Mouse (Mus musculus): ENCODE results near the gene Papss1. TPM values are rescaled to one million over a fixed set of nuclear protein-coding genes. Genes with fewer than 3 reads are reported as not detected.
A peak's percentile ranks its signal among the peaks of the same experiment; 100 is the strongest.

The Papss1 gene
- polyA plus RNA-seq, 1 experiment from 2014 or later = 97.0 TPM

GRCm38 (mm10) chr3:131623208-131623607, 58.6 kb downstream of the Papss1 start:
- Histone ChIP-seq H3K4me1 (no peaks in the 10 kb centered on the region), H3K27me3 (replicated peaks) (no peaks in the 10 kb centered on the region), H3K4me2 (replicated peaks) (no peak overlapping the region), H3K4me3 (no peak overlapping the region), H3K36me3 (peaks cover 28% of the 10 kb centered on the region), H3K9me3 (no peaks in the 10 kb centered on the region), H3K27ac (no peak overlapping the region), H3K9ac (no peak overlapping the region)
- ATAC-seq (ENCODE audit: low FRiP score, low read depth) = no peak
- WGBS = 98% methylated on average over 1 of the region's 1 CpGs

GRCm38 (mm10) chr3:131624063-131624462, 59.5 kb downstream of the Papss1 start:
- Histone ChIP-seq H3K4me1 (no peaks in the 10 kb centered on the region), H3K4me2 (replicated peaks) (no peak overlapping the region), H3K27ac (no peak overlapping the region), H3K4me3 (no peak overlapping the region), H3K9ac (no peak overlapping the region), H3K9me3 (no peaks in the 10 kb centered on the region), H3K27me3 (replicated peaks) (no peaks in the 10 kb centered on the region), H3K36me3 (peaks cover 20% of the 10 kb centered on the region)
- 91% methylated on average over 9 of the region's 9 CpGs for WGBS
- ATAC-seq (ENCODE audit: low FRiP score, low read depth) = no peak

DNA sequence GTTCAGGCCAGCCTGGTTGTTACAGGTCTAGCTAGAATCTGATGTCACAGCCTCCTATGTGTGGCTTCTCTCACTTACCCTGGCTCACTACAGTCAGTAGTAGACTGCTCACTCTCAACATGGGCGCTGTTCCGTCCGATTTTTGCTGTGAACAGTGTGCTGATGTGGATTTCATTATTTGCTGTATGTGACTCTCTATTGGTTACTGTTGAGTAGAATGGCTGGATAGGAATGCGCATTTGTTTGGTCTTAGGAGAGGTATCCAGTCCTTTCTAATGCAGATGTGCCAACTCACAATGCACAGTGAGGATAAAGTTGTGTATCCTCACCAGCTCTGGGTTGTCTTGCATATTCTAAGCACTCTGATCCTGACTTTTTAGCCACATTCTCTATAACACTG, 62.9 kb downstream of the Papss1 start:
- ATAC-seq (ENCODE audit: low FRiP score, low read depth) = no peak
- H3K27ac ChIP-seq = no peak overlapping the region
- no peaks in the 10 kb centered on the region for H3K4me1 ChIP-seq
- H3K27me3 ChIP-seq (replicated peaks) = no peaks in the 10 kb centered on the region
- H3K4me2 ChIP-seq (replicated peaks) = no peak overlapping the region
- H3K4me3 ChIP-seq = no peak overlapping the region
- peaks cover 21% of the 10 kb centered on the region for H3K36me3 ChIP-seq
- WGBS = 94% methylated on average over 4 of the region's 4 CpGs
- H3K9ac ChIP-seq = no peak overlapping the region
- H3K9me3 ChIP-seq = no peaks in the 10 kb centered on the region

- peaks cover 21% of the 10 kb centered on the region for H3K36me3 ChIP-seq
- 85% methylated on average over 5 of the region's 5 CpGs for WGBS
- H3K4me1 ChIP-seq = no peaks in the 10 kb centered on the region
- no peaks in the 10 kb centered on the region for H3K27me3 ChIP-seq (replicated peaks)
- H3K9me3 ChIP-seq = no peaks in the 10 kb centered on the region
- H3K9ac ChIP-seq = no peak overlapping the region
- no peak for ATAC-seq (ENCODE audit: low FRiP score, low read depth)
- no peak overlapping the region for H3K4me3 ChIP-seq
- no peak overlapping the region for H3K27ac ChIP-seq
- no peak overlapping the region for H3K4me2 ChIP-seq (replicated peaks)
Measured at GRCm38 (mm10) chr3:131628265-131628664, 63.7 kb downstream of the Papss1 start.

DNA sequence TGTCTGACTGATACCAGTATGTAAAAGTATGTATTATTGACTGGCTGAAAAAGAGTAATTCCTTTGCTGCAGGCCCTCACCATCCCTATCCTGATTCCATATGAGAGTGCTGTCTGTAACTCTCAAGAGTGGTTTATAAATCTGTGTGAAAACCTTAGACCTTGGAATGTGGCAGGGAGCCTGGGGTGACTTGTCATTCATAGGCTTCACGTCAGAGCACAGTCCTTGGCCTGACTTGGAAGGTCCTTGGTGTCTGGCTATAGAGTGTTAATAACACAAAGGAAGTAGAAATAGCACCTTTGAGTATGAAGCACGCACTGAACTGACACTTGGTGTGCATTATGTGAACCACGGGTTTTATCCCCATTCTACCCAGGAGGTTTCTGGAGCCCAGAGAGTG, 64.4 kb downstream of the Papss1 start:
- WGBS = 85% methylated on average over 3 of the region's 3 CpGs
- no peak overlapping the region for H3K4me3 ChIP-seq
- no peak overlapping the region for H3K4me2 ChIP-seq (replicated peaks)
- no peak overlapping the region for H3K27ac ChIP-seq
- no peak overlapping the region for H3K9ac ChIP-seq
- H3K9me3 ChIP-seq = no peaks in the 10 kb centered on the region
- H3K27me3 ChIP-seq (replicated peaks) = no peaks in the 10 kb centered on the region
- peaks cover 17% of the 10 kb centered on the region for H3K36me3 ChIP-seq
- no peaks in the 10 kb centered on the region for H3K4me1 ChIP-seq
- no peak for ATAC-seq (ENCODE audit: low FRiP score, low read depth)

DNA sequence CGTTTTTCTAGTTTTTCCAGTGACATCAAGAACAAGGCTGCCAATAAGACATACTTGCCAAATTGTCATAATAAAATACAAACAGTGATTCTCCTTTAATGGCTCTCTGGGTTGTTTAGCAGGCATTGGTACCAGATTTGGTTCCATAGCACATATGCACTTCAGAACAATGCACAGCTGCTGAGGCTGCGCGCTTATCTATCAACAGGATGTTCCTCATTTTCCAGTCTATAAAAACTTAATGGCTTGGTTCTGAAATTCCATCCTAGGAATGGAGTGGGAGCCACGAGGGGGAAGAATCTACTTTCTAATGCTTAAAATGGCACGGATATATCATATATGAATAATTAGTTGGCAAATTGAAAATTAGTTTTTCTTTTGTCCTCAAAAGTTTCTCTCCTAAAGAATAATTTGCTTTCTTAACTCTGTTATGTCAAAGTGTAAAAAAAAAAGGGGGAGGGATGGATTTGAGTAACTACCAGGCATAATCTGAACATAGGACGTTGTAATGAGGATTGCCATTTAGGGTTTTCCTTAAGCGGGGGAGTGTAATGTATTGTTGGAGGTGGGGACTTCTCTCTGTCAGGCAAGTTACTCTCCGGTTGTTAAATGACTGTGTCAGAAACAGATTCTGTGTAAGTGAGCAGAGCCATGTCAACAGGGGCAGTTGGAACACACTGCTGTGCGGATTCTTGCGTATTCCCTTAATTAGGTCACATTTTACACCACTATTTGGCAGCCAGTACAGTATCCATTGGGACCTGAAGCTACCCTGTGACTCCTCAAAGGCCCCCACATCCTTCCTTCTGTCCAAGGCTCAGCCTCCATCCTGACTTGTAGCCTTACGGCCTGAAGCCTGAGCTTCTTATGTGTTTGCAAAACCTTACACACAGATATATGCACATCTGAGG, 66.1 kb downstream of the Papss1 start:
- no peak overlapping the region for H3K4me3 ChIP-seq
- ATAC-seq (ENCODE audit: low FRiP score, low read depth) = no peak
- no peak overlapping the region for H3K9ac ChIP-seq
- H3K4me2 ChIP-seq (replicated peaks) = no peak overlapping the region
- 78% methylated on average over 11 of the region's 11 CpGs for WGBS
- H3K27me3 ChIP-seq (replicated peaks) = no peaks in the 10 kb centered on the region
- no peaks in the 10 kb centered on the region for H3K4me1 ChIP-seq
- H3K9me3 ChIP-seq = no peaks in the 10 kb centered on the region
- H3K36me3 ChIP-seq = peaks cover 13% of the 10 kb centered on the region
- H3K27ac ChIP-seq = no peak overlapping the region

DNA sequence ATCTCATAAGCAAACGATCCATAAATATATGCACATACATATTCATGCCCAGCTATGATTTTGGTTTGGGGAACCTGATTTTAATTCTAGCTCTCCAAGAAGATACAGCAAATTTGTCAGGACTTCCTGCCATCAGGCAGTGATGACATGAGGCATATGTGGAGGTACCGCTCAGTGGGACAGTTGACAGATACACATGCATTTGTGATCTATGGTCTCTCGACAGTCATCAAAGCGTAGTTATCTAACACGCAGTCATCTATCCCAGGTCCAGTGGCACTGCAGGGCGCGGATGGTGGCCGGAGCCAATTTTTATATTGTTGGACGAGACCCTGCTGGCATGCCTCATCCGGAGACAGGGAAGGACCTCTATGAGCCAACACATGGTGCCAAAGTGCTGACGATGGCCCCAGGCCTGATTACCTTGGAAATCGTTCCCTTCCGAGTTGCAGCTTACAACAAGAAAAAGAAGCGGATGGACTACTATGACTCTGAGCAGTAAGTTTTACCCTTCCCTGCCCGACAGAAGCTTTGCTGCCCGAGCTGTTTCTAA, 66.8 kb downstream of the Papss1 start:
- Histone ChIP-seq H3K9ac (no peak overlapping the region), H3K4me2 (replicated peaks) (no peak overlapping the region), H3K4me1 (peaks cover 7% of the 10 kb centered on the region; the same call in 1 of the 2 replicates), H3K36me3 (peaks cover 11% of the 10 kb centered on the region), H3K27ac (no peak overlapping the region), H3K4me3 (no peak overlapping the region), H3K27me3 (replicated peaks) (no peaks in the 10 kb centered on the region), H3K9me3 (no peaks in the 10 kb centered on the region)
- 84% methylated on average over 16 of the region's 16 CpGs for WGBS
- no peak for ATAC-seq (ENCODE audit: low FRiP score, low read depth)

DNA sequence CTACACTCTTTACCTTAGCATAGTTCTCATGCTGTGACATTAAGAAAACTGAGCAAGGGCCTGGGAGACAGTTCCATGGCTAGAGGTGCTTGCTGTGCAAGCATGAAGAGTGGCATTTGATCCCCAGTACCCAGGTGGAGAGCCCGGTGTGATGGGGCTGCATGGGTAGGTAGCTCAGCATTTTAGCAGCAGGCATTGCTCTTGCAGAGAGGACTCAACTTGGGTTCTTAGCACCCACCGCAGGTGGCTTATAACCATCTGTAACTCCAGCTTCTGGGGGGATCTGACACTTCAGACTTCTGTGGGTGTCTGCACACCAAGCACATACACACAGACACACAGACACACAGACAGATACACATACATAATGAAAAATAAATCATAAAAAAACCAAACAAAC, 69.5 kb downstream of the Papss1 start:
- H3K9me3 ChIP-seq = no peaks in the 10 kb centered on the region
- peaks cover 24% of the 10 kb centered on the region for H3K4me1 ChIP-seq
- no peak overlapping the region for H3K4me3 ChIP-seq
- H3K27ac ChIP-seq = no peak overlapping the region
- H3K36me3 ChIP-seq = peaks cover 4% of the 10 kb centered on the region; the same call in 1 of the 2 replicates
- no peak overlapping the region for H3K9ac ChIP-seq
- H3K4me2 ChIP-seq (replicated peaks) = no peak overlapping the region
- WGBS = 95% methylated on average over 2 of the region's 2 CpGs
- ATAC-seq (ENCODE audit: low FRiP score, low read depth) = no peak
- H3K27me3 ChIP-seq (replicated peaks) = no peaks in the 10 kb centered on the region

DNA sequence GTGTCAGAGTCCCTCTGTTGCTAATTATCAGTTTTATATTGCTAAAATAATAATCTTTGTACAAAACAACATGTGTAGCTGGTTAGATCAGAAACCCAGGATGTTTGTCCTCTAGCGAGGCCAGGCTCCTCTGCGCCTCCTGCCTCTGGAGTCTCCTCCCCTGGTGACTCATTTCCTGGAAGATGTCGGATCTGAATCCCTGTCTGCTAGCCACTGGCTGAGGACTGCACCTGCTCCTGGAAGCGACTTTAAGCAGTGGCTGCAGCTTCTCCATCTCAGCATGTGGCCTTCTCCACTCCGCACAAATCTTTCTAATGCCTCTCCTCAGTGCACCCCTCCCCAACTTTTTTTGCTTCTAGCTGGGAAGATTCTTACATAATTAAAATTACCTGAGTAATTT, 71.6 kb downstream of the Papss1 start:
- H3K4me2 ChIP-seq (replicated peaks) = no peak overlapping the region
- no peak for ATAC-seq (ENCODE audit: low FRiP score, low read depth)
- WGBS = 36% methylated on average over 5 of the region's 5 CpGs
- H3K9ac ChIP-seq = no peak overlapping the region
- H3K9me3 ChIP-seq = no peaks in the 10 kb centered on the region
- H3K4me1 ChIP-seq = peaks cover 24% of the 10 kb centered on the region
- no peak overlapping the region for H3K4me3 ChIP-seq
- H3K27me3 ChIP-seq (replicated peaks) = no peaks in the 10 kb centered on the region
- peaks cover 4% of the 10 kb centered on the region; the same call in 1 of the 2 replicates for H3K36me3 ChIP-seq
- H3K27ac ChIP-seq = no peak overlapping the region

DNA sequence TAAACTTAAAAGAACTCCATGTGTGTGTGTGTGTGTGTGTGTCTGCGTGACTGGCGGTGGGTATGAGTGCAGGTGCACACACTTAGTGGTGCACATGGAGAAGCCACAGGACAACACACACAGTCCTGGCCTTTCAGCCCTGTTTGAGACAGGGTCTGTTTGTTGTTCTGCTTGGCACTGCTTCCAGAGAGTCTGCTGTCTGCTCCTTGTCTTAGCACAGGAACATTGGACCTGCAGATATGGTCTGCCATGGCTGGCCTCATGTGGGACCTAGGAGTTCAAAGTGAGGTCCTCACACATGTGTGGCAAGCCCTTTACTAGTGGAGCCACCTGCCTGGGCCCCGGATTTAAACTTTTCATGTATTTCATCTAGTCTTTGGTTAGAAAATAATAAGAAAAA, 72.4 kb downstream of the Papss1 start:
- WGBS = 79% methylated on average over 3 of the region's 3 CpGs
- Histone ChIP-seq H3K36me3 (peaks cover under 1% of the 10 kb centered on the region; the same call in 1 of the 2 replicates), H3K4me3 (no peak overlapping the region), H3K9me3 (no peaks in the 10 kb centered on the region), H3K27me3 (replicated peaks) (no peaks in the 10 kb centered on the region), H3K9ac (no peak overlapping the region), H3K4me2 (replicated peaks) (no peak overlapping the region), H3K4me1 (peaks cover 24% of the 10 kb centered on the region), H3K27ac (no peak overlapping the region)
- ATAC-seq (ENCODE audit: low FRiP score, low read depth) = peak; percentile 34; the same call in 1 of the 2 replicates

DNA sequence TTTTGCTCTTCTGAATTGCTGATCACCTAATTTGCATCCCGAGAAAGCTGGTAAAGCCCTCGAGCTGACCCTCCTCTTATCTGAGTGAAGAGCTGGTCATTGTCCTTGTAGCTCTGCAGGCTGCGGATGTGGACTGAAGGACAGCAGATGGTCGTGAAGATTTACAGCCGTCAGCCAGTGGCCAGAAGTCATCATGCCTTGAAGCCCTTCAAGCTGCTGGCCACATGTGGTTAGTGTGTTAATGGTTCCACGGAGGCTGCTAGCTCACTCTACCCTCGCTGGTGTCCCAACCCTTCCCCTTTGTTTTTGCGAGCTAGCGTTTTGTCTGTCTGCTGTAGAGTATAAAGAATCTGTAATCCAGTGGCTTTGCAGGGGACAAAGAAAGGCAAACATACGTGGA, 73.1 kb downstream of the Papss1 start:
- no peaks in the 10 kb centered on the region for H3K27me3 ChIP-seq (replicated peaks)
- no peak overlapping the region for H3K4me2 ChIP-seq (replicated peaks)
- no peak overlapping the region for H3K4me3 ChIP-seq
- ATAC-seq (ENCODE audit: low FRiP score, low read depth) = peak; percentile 84
- no peaks in the 10 kb centered on the region for H3K36me3 ChIP-seq
- H3K9me3 ChIP-seq = no peaks in the 10 kb centered on the region
- H3K4me1 ChIP-seq = peaks cover 24% of the 10 kb centered on the region
- WGBS = 3% methylated on average over 10 of the region's 10 CpGs
- no peak overlapping the region for H3K9ac ChIP-seq
- no peak overlapping the region for H3K27ac ChIP-seq

DNA sequence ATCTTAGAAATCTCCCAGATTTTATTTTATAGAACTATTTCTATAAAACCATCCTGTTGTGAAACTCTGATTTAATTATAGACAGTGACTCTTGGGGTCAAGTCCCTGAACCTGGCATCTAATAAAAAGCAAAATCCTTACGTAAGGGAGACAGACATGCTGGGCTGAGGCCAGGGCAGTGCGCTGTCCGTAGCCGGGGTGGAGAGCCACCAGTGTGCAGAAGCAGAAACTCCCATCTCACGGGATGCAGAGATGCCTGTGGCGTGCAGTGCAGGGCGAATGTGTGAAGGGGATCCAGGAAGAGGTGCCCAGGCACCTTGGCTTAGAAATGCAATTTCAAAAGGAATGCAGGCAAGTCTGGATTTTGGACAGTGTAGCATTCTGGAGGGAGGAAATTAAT, 73.6 kb downstream of the Papss1 start:
- H3K4me1 ChIP-seq = peaks cover 24% of the 10 kb centered on the region
- no peak overlapping the region for H3K9ac ChIP-seq
- H3K36me3 ChIP-seq = 0 out of 2 replicates have a peak, but pooled peaks cover 4% of the 10 kb centered on the region
- H3K4me2 ChIP-seq (replicated peaks) = no peak overlapping the region
- no peaks in the 10 kb centered on the region for H3K9me3 ChIP-seq
- H3K27ac ChIP-seq = no peak overlapping the region
- H3K4me3 ChIP-seq = no peak overlapping the region
- ATAC-seq (ENCODE audit: low FRiP score, low read depth) = peak; percentile 39
- WGBS = 56% methylated on average over 7 of the region's 7 CpGs
- no peaks in the 10 kb centered on the region for H3K27me3 ChIP-seq (replicated peaks)
